Mouse (Mus musculus) forelimb bud, embryonic 11.5 days (tissue): ENCODE data around the gene Synpo2l.
"Not testable (repeated sequence)": the region's sequence is repeated elsewhere in the genome, so short reads cannot be mapped to it uniquely, and the experiment has no call there.

ENCODE experiments used
- DNase-seq: peaks from one replicate; pipeline ENCODE4 v3.0.0-alpha.2; 2012; ENCODE audit warnings: low read depth, low spot score

Synpo2l gene

GRCm38 (mm10) chr14:20641438-20641875, 26.7 kb downstream of the Synpo2l start:
- no peak for DNase-seq

GRCm38 (mm10) chr14:20640644-20641437, 27.3 kb downstream of the Synpo2l start, which contains the start of gene Usp54:
TSS of gene Usp54 (minus strand) at chr14:20641063.
- peak; percentile 98 for DNase-seq

- peak; percentile 25 for DNase-seq
Measured at GRCm38 (mm10) chr14:20639918-20640619, 28.1 kb downstream of the Synpo2l start.

- DNase-seq: no peak
Measured at GRCm38 (mm10) chr14:20638702-20639101, 29.5 kb downstream of the Synpo2l start.

- DNase-seq: no peak
Measured at GRCm38 (mm10) chr14:20637818-20638574, 30.2 kb downstream of the Synpo2l start.

GRCm38 (mm10) chr14:20636968-20637367, 31.2 kb downstream of the Synpo2l start:
- DNase-seq: not testable (repeated sequence)

- DNase-seq: no peak
Measured at GRCm38 (mm10) chr14:20635546-20635945, 32.6 kb downstream of the Synpo2l start.

GRCm38 (mm10) chr14:20631253-20631652, 36.9 kb downstream of the Synpo2l start:
- peak; percentile 9 for DNase-seq

- DNase-seq: no peak
Measured at GRCm38 (mm10) chr14:20626971-20627370, 41.2 kb downstream of the Synpo2l start.

- DNase-seq: no peak
Measured at GRCm38 (mm10) chr14:20626447-20626846, 41.7 kb downstream of the Synpo2l start.

GRCm38 (mm10) chr14:20622907-20623306, 45.2 kb downstream of the Synpo2l start:
- DNase-seq: no peak

- no peak for DNase-seq
Measured at GRCm38 (mm10) chr14:20622412-20622811, 45.7 kb downstream of the Synpo2l start.

- DNase-seq: no peak
Measured at GRCm38 (mm10) chr14:20621903-20622302, 46.3 kb downstream of the Synpo2l start.

- no peak for DNase-seq
Measured at GRCm38 (mm10) chr14:20619131-20619530, 49.0 kb downstream of the Synpo2l start.

- DNase-seq: no peak
Measured at GRCm38 (mm10) chr14:20618211-20618610, 49.9 kb downstream of the Synpo2l start.

GRCm38 (mm10) chr14:20616421-20616820, 51.7 kb downstream of the Synpo2l start:
- no peak for DNase-seq

- DNase-seq: no peak
Measured at GRCm38 (mm10) chr14:20615075-20615474, 53.1 kb downstream of the Synpo2l start.

- DNase-seq: no peak
Measured at GRCm38 (mm10) chr14:20612820-20613219, 55.3 kb downstream of the Synpo2l start.

- DNase-seq: peak; percentile 9
Measured at GRCm38 (mm10) chr14:20610146-20610545, 58.0 kb downstream of the Synpo2l start.

GRCm38 (mm10) chr14:20609519-20609918, 58.6 kb downstream of the Synpo2l start:
- DNase-seq: no peak
